Mouse (Mus musculus): ENCODE data around the gene Cgnl1.

Gene Cgnl1

GRCm38 (mm10) chr9:71766306-71766705 is 5.1 kb downstream of the Cgnl1 start:
- DNase-seq, result no peak

- DNase-seq, result no peak
These were observed 6.9 kb downstream of the Cgnl1 start for GRCm38 (mm10) chr9:71764551-71764950.

GRCm38 (mm10) chr9:71763273-71763672 is 8.1 kb downstream of the Cgnl1 start:
- no peak for DNase-seq

- no peak for DNase-seq
These were observed 9.7 kb downstream of the Cgnl1 start for GRCm38 (mm10) chr9:71761663-71762062.

- no peak for DNase-seq
These were observed 10.8 kb downstream of the Cgnl1 start for GRCm38 (mm10) chr9:71760518-71761141.

GRCm38 (mm10) chr9:71759893-71760292 is 11.5 kb downstream of the Cgnl1 start:
- DNase-seq, result peak; percentile 34

- no peak for DNase-seq
These were observed 14.0 kb downstream of the Cgnl1 start for GRCm38 (mm10) chr9:71757386-71757785.

- peak; percentile 60 for DNase-seq
These were observed 14.5 kb downstream of the Cgnl1 start for GRCm38 (mm10) chr9:71756916-71757315.

- DNase-seq, result peak; percentile 56
These were observed 17.4 kb downstream of the Cgnl1 start for GRCm38 (mm10) chr9:71753981-71754380.

- DNase-seq, result no peak
These were observed 17.9 kb downstream of the Cgnl1 start for GRCm38 (mm10) chr9:71753529-71753928.

- DNase-seq, result no peak
These were observed 18.3 kb downstream of the Cgnl1 start for GRCm38 (mm10) chr9:71753117-71753516.

GRCm38 (mm10) chr9:71750015-71750672 is 21.3 kb downstream of the Cgnl1 start:
- DNase-seq, result peak; percentile 79

- peak; percentile 52 for DNase-seq
These were observed 25.0 kb downstream of the Cgnl1 start for GRCm38 (mm10) chr9:71746405-71746804.

- no peak for DNase-seq
These were observed 33.1 kb downstream of the Cgnl1 start for GRCm38 (mm10) chr9:71738081-71738930.

GRCm38 (mm10) chr9:71737257-71738023 is 34.0 kb downstream of the Cgnl1 start:
- peak; percentile 59 for DNase-seq

- DNase-seq, result no peak
These were observed 35.5 kb downstream of the Cgnl1 start for GRCm38 (mm10) chr9:71735886-71736285.

- no peak for DNase-seq
These were observed 37.8 kb downstream of the Cgnl1 start for GRCm38 (mm10) chr9:71733559-71733958.

- DNase-seq, result peak; percentile 36
These were observed 42.5 kb downstream of the Cgnl1 start for GRCm38 (mm10) chr9:71728822-71729311.

- no peak for DNase-seq
These were observed 44.2 kb downstream of the Cgnl1 start for GRCm38 (mm10) chr9:71727233-71727632.

- peak; percentile 23 for DNase-seq
These were observed 45.3 kb downstream of the Cgnl1 start for GRCm38 (mm10) chr9:71726121-71726520.

GRCm38 (mm10) chr9:71722366-71722765 is 49.0 kb downstream of the Cgnl1 start:
- no peak for DNase-seq

- no peak for DNase-seq
These were observed 54.4 kb downstream of the Cgnl1 start for GRCm38 (mm10) chr9:71716995-71717394.

GRCm38 (mm10) chr9:71710776-71711175 is 60.6 kb downstream of the Cgnl1 start:
- no peak for DNase-seq
